Mouse (Mus musculus) heart, embryonic 16.5 days (tissue): ENCODE results near the gene Pla2g2d. TPM values are rescaled to one million over a fixed set of nuclear protein-coding genes. Genes with fewer than 3 reads are reported as not detected.

Experiments
- ATAC-seq: fragments of 200-750 bp; cut with Nextera tagmentation; replicated peaks from 2 replicates; pipeline ENCODE4 v1.8.0; 2017; ENCODE audit warnings: moderate number of reproducible peaks; ENCODE audit not compliant: insufficient read depth, low FRiP score; ENCODE audit errors: extremely low read depth
- H3K27ac ChIP-seq: fragments of 300-500 bp; sonication (generic); 2 replicates; pipeline ENCODE4 v1.5.1; 2014; ENCODE audit warnings: mild to moderate bottlenecking, low read length, control low read depth, moderate library complexity
- H3K27me3 ChIP-seq: fragments of 300-500 bp; sonication (generic); 2 replicates; pipeline ENCODE4 v1.6.1; 2014; ENCODE audit warnings: low read length, mixed read lengths; ENCODE audit not compliant: control insufficient read depth, insufficient read depth
- H3K36me3 ChIP-seq: fragments of 300-500 bp; sonication (generic); 2 replicates; pipeline ENCODE4 v1.6.1; 2014; ENCODE audit not compliant: control insufficient read depth, insufficient read depth
- H3K4me1 ChIP-seq: fragments of 300-500 bp; sonication (generic); 2 replicates; pipeline ENCODE4 v1.6.1; 2014; ENCODE audit warnings: low read length, mixed read lengths; ENCODE audit not compliant: control insufficient read depth, insufficient read depth
- H3K4me2 ChIP-seq: fragments of 300-500 bp; sonication (generic); 2 replicates; pipeline ENCODE4 v1.6.1; 2014; ENCODE audit warnings: low read depth, mild to moderate bottlenecking, control low read depth, low read length
- H3K4me3 ChIP-seq: fragments of 300-500 bp; sonication (generic); 2 replicates; pipeline ENCODE4 v1.5.1; 2014; ENCODE audit warnings: mild to moderate bottlenecking, control low read depth, low read length
- H3K9ac ChIP-seq: fragments of 300-500 bp; sonication (generic); 2 replicates; pipeline ENCODE4 v1.6.1; 2014; ENCODE audit warnings: low read length, control low read depth
- H3K9me3 ChIP-seq: fragments of 300-500 bp; sonication (generic); replicated peaks from 2 replicates; pipeline ENCODE4 v1.6.1; 2016; ENCODE audit warnings: low read length; ENCODE audit not compliant: control insufficient read depth
- WGBS: fragments of 180-500 bp; shearing (Covaris S2); extraction: QIAGEN DNeasy Blood & Tissue Kit; methylation state at CpG from one replicate; pipeline ENCODE4 v1.1.7; 2014; 5-methylcytosine and 5-hydroxymethylcytosine counted together
- polyA plus RNA-seq: library from polyadenylated mRNA; unstranded; fragments of >200 nt; fragmentation: Nextera tagmentation; extraction: Ambion mirVana; gene quantifications from 2 replicates; pipeline ENCODE4 v1.2.1, GENCODE M21; 2015

Gene Pla2g2d
- polyA plus RNA-seq, 1 experiment from 2014 or later: not detected

- no peak overlapping the region for H3K4me3 ChIP-seq
- H3K4me2 ChIP-seq: no peak overlapping the region
- peaks cover 8% of the 10 kb centered on the region for H3K9me3 ChIP-seq
- H3K27me3 ChIP-seq: peaks cover 45% of the 10 kb centered on the region
- H3K4me1 ChIP-seq: peaks cover 6% of the 10 kb centered on the region
- H3K36me3 ChIP-seq: no peaks in the 10 kb centered on the region
- no peak overlapping the region for H3K9ac ChIP-seq
- no peak overlapping the region for H3K27ac ChIP-seq
- ATAC-seq: no peak
- WGBS: 41% methylated on average over 11 of the region's 11 CpGs
Observed at GRCm38 (mm10) chr4:138827147-138827546, 51.6 kb downstream of the Pla2g2d start.

Other genes with a start within 250 kb of the Pla2g2d start
- 0.08 TPM in 1 of 2 replicates, not detected in the other for gene Vwa5b1, start 139.9 kb upstream of the Pla2g2d start, polyA plus RNA-seq
- gene Pla2g2c, start 50.9 kb upstream of the Pla2g2d start, polyA plus RNA-seq: 0.17 TPM in 1 of 2 replicates, not detected in the other
- gene Ubxn10, start 38.6 kb upstream of the Pla2g2d start, polyA plus RNA-seq: 1.3 and 1.5 TPM in 2 replicates
- 0.07 and 0.15 TPM in 2 replicates for gene Pla2g2f, start 18.1 kb upstream of the Pla2g2d start, polyA plus RNA-seq
- 2.7 and 3.8 TPM in 2 replicates for gene Pla2g5, start 87.7 kb downstream of the Pla2g2d start, polyA plus RNA-seq
- gene Gm13030, start 98.2 kb downstream of the Pla2g2d start, polyA plus RNA-seq: not detected in 2 replicates
- gene Pla2g2e, start 102.2 kb downstream of the Pla2g2d start, polyA plus RNA-seq: 0.18 TPM in 1 of 2 replicates, not detected in the other
- gene Otud3, start 138.2 kb downstream of the Pla2g2d start, polyA plus RNA-seq: 3.0 and 3.3 TPM in 2 replicates
- gene Rnf186, start 191.4 kb downstream of the Pla2g2d start, polyA plus RNA-seq: 0.29 and 0.66 TPM in 2 replicates
- gene Tmco4, start 197.2 kb downstream of the Pla2g2d start, polyA plus RNA-seq: 7.0 and 8.3 TPM in 2 replicates